Mouse (Mus musculus) C2C12 (cell line): ENCODE measurements around the gene Nostrin.

Experiments used
- CEBPB ChIP-seq: IDR thresholded peaks from one replicate; pipeline ENCODE4 v1.6.1; 2011; ENCODE audit warnings: low read depth, mild to moderate bottlenecking, control low read depth, moderate library complexity
- CTCF ChIP-seq: IDR thresholded peaks from one replicate; pipeline ENCODE4 v1.5.1; 2011; ENCODE audit not compliant: control insufficient read depth, insufficient read depth, insufficient read length
- FOSL1 ChIP-seq: IDR thresholded peaks from one replicate; pipeline ENCODE4 v1.8.0; 2011; ENCODE audit warnings: mild to moderate bottlenecking, low read length; ENCODE audit not compliant: poor library complexity, insufficient read depth, severe bottlenecking
- MAX ChIP-seq: IDR thresholded peaks from one replicate; pipeline ENCODE4 v1.6.1; 2011; ENCODE audit warnings: mild to moderate bottlenecking, control low read depth
- MYOD1 ChIP-seq: IDR thresholded peaks from one replicate; pipeline ENCODE4 v1.6.1; 2011; ENCODE audit warnings: low read depth; ENCODE audit not compliant: control insufficient read depth, insufficient read length
- MYOG ChIP-seq: IDR thresholded peaks from one replicate; pipeline ENCODE4 v1.6.1; 2011; ENCODE audit not compliant: control insufficient read depth, insufficient read length; ENCODE audit errors: extremely low read depth
- USF1 ChIP-seq: IDR thresholded peaks from one replicate; pipeline ENCODE4 v1.6.1; 2011; ENCODE audit warnings: low read depth, mild to moderate bottlenecking, control low read depth, moderate library complexity

DNA sequence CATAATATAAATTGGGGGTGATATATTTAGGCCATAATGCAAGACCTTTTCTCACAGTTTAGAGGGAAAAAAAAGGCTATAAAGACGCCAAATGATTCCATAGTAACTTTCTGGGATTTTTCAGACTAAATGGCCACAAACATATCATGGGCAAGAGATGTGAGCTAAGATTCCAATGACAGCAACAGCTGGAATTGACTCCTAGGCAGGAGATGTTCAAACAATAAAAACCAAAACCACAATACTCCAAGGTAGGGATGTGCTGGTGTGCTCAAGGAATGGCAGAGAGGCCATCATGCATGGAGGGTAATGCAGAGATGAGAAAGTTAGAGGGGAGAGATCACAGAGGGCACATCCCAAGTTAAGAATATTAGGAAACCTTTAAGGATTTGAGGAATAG is 16.6 kb upstream of the Nostrin start:
- no peak for TF ChIP-seq CTCF
- peak; percentile 55 for TF ChIP-seq MYOD1
- TF ChIP-seq USF1, result no peak
- TF ChIP-seq MAX, result no peak
- no peak for TF ChIP-seq FOSL1
- no peak for TF ChIP-seq MYOG
- TF ChIP-seq CEBPB, result no peak
